Mouse (Mus musculus) thymus, postnatal 36 days (tissue): ENCODE measurements around the gene Jam2.

Source experiments
- DNase-seq, 2 experiments: peaks; one replicate each; pipeline ENCODE4 v3.0.0; 2022; ENCODE audit warnings: mixed read lengths in 2 of 2

Jam2 gene

DNA sequence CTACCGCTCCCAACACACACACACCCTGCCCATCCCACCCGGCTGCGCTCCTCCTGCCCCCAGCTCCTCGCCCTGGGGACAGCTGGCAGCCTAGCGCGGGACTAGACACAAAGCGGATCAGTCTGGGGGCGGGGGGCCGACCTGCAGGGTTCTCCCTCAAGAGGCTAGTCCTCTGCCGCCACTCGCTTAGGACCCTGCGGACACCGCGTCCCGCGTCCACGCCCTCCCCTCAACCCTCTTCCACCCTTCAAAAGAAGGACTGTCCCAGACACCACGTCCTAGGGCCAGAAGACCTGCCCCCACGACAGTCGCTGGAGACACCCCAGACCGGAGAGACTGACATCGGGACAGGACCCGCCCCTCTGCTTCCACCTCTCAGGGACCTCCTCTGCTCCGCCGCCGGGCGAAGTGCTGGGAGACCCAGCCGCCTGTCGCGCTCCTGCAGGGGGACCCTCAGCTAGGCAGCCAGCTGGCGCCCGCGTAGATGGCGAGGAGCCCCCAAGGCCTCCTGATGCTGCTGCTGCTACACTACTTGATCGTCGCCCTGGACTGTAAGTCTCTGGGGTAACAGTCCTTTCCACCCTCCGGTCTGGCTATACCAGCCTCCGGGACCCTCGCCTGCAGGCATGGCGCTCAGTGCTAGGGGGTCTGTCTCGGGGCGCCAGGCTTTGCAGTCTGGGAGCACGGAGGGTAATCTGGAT is at the start of gene Jam2:
Gene Jam2 (plus strand): TSS at position 121 of the 701 bp plus-strand sequence.
- DNase-seq, result peak; percentile 1 to 15

DNA sequence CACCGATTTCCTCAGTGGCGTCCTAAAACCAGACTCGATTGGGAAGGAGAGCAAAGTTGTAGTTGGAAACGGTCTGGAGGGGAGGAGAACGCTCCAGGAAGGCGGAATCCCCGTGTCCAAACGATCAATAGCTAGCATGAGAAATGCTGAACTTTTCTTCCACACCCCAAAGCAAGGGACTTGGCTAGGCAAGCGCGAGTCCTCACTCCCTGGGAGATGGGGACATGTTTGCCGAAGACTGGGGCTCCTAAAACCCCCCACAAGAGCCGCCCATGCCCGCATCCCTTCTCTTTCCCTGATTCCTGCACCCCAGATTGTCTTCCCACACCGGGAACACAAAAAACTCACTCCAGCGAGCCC is 39.1 kb upstream of the Jam2 start:
- DNase-seq, result no peak

DNA sequence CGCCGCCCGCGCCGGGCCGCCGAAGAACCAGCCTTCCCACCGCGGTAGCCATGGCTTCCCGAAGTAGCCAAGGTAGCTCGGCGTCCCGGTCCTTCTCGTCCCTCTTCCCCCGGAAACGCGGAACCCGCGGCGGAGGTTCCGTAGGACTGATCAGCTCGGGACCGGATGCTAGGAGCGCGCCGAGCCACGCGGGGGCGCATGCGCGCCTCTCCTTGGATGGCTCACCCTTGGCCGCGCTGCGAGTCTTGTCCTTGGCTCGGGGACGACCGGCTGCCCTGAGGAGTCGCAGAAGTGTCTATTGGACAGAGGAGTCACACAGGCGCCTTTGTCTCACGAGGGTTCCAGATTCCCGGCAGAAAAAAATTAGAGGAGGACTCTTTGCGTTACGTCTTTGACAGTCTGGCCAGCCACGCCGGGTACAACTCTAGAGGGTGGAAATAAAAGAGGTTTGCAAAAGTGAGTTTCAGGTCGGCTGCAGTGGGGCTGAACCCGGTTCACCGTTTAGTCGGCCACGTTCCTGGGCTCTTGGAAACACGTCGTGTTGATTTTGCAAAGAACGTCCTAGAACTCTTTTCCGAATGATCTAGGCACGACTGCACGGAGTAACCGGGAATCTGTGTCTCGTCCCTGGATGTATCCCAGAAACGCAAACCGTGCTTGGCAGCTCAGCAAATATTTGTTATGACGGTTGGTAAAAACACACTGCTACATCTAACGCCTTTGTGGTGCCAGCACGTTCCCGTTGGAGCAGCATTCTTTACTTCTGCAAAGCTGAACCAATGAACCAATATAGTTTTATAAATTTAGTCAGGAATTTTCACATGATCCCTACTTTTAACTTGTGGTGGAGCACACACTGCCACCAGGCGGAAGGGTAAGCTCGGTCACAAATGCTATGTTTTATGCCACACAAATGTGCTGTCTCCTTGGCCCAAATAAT is 38.5 kb upstream of the Jam2 start, which contains the start of gene Mrpl39:
Gene Mrpl39 (minus strand): TSS at position 577 of the 940 bp plus-strand sequence.
- DNase-seq, result peak; percentile 93 to 98

DNA sequence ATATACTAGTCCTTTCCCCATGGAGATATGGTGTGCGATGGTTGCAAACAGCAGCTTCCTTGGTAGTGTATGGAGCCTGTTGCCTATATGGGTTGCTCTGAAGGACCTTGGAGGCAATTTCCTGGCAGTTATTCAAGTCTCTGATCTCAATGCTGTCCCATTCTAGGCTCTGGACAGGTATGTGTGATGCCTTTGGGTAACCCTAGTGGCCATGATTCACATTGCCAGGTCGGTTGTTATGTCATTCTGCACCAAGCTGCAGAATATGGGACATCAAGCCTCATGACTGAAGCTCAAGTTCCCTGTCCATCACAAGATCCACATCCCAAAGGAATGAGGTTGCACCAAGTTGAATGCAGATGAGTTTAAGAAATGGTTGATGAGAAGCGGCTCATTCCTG is 36.6 kb upstream of the Jam2 start:
- DNase-seq, result no peak

DNA sequence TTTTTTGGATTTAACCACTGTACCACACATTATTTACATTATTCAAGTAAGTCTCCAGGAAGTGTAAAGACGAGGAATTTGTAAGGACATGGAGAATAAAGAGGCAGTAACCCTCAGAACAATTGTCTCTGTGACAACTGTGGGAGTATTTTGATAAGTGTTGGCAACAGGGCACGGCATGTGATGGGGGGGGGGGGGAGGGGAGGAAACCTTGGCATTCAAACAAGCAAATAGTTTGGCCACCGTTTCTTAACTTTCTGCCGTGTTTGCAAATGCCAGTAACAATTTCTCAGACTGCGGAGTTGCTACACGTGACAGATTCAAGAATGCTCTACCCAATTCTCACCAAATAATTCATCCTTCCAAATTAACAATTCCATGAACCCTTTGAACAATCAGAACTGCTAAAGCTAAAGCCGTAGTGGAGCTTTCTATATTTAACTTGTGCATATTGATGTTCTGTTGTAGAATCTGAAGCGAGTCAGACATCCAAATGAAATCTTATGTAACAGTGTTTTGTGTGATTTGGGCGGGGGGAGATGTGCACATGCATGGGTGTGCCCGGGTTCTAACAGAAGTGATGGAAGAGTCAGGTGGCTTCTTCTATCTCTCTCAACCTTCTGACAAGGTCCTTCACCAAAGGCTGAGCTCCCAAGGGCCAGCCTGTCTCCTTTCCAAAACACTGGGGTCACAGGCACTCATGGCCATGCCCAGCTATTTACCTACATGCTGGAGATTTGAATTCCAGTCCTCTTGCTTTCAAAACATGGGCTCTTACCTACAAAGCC is 29.0 kb upstream of the Jam2 start:
- DNase-seq, result no peak

DNA sequence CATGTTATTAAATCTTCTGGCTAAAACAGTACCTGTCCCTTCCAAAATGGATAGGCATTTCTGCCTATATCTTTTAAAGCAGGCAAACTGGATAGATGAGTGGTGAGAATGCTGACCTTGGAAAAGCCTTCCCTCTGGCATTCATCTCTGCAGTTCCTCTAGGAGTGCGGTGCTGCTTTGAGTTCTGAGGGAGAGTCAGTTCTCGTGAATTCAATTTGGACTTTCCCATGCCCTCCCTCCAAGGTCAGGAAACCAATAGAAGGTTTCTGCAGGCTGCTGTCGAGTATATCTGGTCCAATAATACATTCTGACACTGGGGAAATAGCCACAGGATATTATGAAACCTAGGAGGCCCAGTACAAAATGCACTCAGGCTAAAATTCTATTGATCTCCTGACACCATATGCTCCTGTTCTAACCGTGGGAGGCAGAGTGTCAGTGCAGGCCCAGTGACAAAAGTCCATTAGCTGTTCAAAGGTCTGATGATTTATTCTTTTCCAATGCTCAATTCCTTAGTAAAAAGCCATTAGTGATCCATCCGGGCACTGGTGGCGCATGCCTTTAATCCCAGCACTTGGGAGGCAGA is 28.1 kb upstream of the Jam2 start:
- DNase-seq, result no peak

DNA sequence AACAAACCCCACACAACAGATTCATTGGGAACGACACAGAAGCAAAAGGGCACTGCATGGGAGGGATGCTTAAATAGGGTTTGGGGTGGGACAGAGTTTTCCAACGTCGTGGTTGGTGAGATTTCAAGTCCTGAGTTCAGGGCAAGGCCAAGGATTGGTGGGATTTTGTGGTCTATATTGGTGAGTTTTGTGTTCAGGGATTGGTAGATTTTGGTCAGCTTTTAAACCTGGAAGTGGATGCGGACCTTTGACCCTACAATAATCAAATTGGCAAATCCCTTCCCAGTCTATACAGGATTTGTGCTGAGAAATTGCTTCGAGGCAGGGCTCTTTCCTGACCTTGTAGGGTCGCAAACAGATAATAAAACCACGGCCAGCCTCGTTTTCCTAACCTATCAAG is 6.0 kb upstream of the Jam2 start:
- DNase-seq, result no peak

DNA sequence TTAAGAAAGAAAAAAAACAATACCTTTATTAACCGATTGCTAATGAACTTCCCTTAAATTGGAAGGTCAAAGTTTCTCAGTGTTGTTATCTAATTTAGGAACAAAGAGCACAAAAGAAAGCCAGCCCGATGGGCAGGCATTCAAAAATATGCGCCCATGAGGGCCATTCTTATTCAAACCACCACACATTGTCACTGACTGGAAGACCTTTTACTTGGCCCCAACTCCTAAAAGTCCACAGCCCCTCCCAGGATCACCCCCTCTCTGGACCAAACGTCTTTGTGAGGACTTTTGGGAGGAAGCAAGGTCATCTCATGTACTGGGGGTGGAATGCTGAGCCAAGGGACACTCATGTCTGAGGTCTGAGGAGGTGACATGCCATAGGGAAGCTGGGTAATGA is 4.7 kb upstream of the Jam2 start:
- no peak for DNase-seq

DNA sequence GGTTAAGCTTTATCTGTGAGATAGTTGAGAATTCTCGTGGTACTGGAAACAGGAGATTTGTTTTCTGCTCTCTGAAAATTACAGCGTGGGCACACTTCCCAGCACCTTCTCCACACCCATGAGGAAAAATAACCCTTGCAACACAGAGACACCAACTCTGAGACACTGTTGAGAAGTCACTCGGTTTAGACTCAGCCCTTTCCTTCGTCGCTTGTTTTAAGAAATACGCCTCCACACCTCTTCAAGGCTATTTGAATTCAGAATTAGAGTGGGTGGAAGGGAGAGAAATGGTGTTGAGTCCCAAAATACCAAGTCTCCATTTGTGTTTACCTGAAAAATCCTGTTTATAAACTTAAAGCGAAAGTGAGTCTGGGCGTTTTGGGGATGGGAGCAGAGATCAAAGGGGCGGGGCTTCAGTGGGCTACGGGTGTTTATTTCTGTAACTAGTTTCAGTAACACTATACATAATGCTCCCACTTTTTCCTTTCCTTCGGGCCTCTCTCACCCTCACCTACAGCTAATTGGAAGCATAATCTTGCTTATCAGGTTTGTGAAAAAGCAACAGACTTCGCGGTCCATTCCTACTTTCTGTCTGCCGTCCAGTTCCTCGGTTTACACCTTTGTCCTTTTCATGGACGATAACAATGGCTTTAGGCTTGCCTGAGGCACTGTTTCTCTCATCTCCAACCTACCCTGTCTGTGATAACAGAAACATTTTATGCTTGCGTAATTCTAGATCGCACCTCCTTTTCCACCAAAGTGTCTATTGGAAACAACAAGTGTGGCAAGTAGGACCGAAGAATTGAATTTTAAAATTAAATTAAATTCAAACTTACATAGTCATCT is 4.1 kb upstream of the Jam2 start:
- no peak for DNase-seq

DNA sequence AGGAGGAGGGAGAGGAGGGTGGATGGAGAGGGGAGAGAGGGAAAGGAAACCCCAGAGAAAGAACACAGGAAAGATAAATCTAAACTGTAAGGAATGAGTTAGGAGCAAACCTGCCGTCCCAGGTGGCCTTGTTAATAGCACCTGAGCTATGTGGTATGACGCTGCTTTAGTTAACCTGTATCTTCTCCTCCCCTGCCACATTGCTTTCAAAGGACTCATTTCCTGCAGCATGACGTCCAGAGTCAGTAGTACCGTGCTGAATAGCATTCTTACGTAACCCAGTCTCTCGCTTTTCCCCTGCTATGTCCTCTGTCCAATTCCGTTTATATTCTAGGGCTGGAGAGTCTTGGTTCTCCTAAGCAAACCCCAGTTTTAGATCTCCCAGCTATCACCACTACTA is 3.0 kb upstream of the Jam2 start:
- DNase-seq, result no peak

DNA sequence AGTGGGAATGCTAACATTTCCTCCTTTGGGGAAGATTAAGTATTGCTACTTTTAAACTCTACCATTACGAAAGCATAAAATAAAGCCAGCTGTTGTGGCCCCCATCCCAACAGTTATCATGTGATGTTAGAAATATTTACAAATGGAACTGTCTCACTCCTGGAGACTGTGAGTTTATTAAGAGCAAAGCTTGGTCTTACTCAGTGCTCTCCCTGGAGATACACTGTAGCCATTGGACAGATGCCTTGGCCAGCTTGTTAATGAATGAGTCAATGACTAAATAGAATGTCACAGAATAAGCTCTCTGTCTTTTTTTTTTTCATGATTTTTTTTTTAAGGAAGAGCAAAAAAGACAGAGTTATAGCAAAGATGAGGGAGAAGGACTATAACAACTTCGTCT is 2.5 kb upstream of the Jam2 start:
- DNase-seq, result no peak

DNA sequence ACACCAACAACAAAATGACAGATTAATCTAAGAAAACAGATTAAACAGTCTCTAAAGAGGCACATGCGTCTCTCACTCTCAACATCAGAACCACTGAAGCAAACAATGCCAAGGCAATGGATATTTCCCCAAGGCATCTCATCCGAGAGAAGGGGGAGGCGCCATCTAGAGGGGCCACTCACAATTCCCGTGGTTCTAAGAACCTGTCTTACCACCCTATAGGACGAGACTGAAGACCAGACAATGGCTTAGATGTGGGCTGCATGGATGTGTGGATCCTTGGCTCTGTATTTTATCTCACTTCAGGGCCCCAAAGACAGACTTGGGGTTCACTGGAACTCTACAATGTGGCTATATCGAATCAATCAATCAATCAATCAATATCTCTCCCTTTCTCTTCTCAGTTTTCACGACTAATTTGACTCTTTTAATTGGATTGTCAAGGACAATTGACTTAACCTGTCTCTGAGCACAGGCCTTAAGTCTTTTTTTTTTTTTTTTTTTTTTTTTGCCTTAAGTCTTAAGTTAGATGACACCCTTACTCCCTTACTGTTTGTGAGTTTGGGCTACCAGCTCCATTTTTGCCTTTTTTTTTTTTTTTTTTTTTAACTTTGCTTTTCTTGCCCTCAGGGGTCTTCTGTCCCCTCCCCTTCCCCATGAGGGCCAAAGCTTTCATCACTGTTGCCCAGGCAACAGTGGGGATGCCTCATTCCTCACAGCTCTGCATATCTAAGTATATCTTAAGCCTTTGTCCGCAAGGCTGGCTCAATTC is 1.2 kb upstream of the Jam2 start:
- no peak for DNase-seq

DNA sequence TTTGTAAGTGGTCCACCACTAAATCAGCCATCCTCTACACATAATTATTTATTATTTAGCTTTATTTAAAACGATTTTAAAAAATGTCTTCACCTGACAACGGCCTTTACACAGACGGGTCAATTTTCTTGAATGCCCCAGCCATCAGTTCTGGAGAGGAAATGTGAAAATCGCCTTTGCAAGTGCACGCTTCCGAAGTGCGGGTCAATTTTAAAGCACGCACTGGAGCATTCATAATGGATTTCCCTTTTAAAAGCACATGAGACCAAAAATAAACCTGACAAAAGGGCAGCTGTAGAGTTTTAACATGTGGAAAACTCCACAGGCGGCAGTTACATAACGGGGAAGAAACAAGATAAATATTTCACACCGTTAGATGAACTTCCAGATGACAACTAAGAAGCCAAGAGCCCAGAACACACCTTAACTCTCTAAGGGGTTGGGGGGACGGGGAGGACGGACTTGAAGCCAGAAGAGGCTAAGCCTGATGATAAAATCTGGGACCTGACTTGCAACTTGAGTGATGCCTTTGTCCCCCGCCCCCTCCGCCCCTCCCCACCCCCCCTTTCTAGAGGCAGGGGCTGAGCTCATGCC is 558 bp upstream of the Jam2 start:
- DNase-seq, result no peak

DNA sequence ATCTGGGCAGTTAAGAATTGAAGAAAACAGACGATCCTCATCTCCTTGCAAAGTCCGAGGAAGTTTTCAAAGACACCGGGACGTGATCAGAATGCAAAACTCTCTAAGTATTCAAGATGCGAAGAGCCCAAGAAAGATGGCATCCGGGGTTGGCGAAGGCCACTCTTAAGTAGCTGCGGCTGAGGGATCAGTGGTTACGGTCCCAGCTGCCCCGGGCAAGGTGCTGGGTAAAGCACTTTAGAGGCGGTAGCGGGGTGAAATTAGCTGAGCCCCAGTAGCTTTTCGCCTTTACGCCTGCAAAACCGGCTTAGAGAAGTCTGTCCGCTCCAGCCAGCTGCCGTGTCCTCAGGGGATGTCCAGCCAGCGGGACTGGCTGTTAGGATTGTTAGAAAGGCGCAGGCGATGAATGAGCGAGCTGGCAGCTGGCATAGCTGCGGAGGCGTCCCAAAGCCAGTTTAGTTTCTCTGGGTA is 873 bp downstream of the Jam2 start:
- no peak for DNase-seq

DNA sequence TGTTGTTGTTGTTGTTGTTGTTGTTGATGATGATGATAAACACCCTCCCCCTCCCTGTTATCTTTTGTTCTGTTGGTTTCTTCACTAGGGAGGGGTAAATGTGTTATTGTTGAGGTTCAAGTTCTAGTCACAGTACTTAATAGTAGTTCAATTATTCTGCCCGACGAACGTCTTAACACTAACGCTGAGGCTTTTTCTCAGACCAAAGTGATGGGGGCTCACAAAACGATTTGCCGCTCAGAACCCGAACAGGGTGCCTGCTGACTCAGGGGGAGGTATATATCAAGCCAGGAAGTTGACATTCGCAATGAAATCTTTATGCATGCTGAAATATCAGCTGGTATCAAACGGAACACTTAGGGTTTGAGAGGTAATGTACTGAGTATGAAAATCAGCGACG is 1.4 kb downstream of the Jam2 start:
- no peak for DNase-seq

DNA sequence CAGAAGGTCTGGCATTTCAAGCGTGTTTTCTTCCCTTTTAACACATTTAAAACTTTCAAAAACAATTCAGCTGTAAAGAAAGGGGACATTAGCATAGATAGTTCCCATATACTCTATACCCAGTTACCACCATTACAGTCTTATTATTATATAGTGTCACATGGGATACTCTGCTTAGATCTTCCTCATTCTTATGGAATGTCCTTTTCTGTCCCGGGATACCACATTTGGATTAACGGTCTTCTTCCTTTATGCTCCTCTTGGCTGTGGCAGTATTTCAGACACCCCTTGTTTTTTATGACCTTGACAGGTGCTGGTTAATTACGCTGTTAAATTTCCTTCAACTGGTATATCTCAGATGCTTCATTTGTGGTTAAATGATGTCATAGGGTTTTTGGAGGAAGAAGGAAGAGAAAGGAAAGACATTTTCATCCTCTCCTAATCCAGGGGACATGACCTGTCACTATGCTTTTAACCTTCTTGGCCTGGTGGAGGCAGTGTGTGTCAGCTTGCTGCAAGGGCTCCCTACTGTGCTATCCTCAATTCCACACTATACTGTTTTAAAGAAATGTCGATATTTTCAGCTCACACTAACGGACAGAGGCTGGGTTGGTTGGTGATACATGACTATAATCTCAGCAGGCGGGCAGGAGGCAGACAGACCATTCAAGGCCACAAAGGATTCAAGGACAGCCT is 2.3 kb downstream of the Jam2 start:
- no peak for DNase-seq

DNA sequence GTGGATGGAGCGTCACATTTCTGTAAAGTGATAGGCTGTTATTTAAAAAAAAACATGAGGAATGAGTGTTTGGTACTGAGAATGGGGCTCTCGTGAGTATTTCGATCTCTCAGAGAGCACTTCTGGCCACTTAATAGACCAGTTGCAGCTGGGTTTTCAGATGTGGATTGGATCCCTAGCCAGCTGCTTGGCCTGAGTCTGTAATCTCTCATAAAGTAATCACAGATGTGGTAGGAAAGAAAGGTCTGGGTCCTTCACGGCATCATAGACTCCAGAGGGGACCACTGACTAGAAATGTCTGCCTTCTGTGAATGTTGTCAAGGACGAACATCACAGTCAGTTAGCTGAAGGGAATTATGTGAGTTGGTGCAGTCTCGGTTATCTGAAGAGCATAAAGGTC is 4.5 kb downstream of the Jam2 start:
- no peak for DNase-seq

DNA sequence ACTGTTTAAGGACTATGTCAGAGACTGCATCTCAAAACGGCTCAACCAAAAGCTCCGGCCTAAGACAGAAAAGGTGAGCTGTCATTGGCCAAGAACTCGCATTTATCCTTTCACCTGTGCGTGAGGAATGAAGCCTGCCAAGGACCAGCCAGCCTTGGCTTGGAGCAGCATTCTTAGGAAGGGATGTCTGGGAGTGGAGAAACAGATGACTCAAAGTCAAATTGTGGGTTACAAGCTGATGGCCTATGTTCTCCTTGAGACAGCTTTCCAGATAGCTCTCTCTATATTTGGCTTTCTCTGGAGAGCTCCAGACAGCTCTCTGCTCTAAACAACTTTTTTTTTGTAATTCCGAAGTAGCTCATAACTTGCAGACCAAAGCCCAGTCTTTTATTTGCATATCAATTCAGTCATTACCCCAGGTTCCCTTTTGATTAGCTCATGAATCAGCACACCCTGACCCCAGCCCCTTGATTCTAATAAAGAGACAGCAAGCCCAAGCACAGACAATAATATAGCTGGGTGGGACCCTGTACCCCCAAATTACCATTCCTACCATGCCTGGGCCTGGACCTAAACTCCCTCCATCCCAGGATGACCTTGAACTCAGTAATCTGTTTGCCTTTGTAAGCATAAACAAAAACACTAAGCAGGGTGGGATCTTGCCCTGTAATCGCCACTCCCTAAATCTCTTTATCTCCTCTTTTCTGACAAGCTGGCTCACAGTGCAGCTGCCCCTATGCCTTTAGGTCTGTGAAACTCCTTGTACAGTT is 5.1 kb downstream of the Jam2 start:
- no peak for DNase-seq

DNA sequence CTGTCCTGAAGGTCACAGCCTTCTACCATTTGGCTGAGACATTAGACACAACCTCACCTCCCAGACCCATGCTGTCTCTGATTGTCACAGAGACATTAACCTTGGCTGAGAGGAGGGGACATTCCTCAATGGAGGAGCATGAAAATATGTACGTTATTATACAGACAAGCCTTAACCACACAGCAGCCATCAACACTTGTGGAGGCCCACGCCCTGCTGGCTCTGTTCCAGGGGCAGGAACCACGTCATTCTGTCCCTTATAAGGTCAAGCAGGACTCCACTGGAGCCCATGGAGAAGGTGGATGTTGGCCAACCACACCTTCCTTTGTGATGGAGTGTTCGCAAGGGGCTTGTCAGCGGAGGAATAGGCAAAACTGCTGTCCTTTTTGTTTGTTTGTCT is 5.8 kb downstream of the Jam2 start:
- no peak for DNase-seq
